Mouse (Mus musculus) myocyte (in vitro differentiated cells): ENCODE results near the gene Slc30a3. TPM values are rescaled to one million over a fixed set of nuclear protein-coding genes. Genes with fewer than 3 reads are reported as not detected.
"Not testable (repeated sequence)": the region's sequence is repeated elsewhere in the genome, so short reads cannot be mapped to it uniquely, and the experiment has no call there.

Experiments used
- H3K27me3 ChIP-seq: one replicate; pipeline ENCODE4 v1.6.1; 2011; ENCODE audit not compliant: control insufficient read depth, insufficient read depth, insufficient read length
- H3K36me3 ChIP-seq: one replicate; pipeline ENCODE4 v1.6.1; 2011; ENCODE audit not compliant: control insufficient read depth, insufficient read depth
- H3K4me2 ChIP-seq: one replicate; pipeline ENCODE4 v1.6.1; 2011; ENCODE audit warnings: low read depth, control low read depth
- H3K4me3 ChIP-seq: one replicate; pipeline ENCODE4 v1.5.1; 2011; ENCODE audit warnings: mild to moderate bottlenecking, control low read depth, moderate library complexity
- H3K79me2 ChIP-seq: one replicate; pipeline ENCODE4 v1.6.1; 2011; ENCODE audit not compliant: control insufficient read depth, insufficient read depth
- H3ac ChIP-seq: one replicate; pipeline ENCODE4 v1.6.1; 2011; ENCODE audit not compliant: control insufficient read depth, insufficient read length
- CEBPB ChIP-seq: IDR thresholded peaks from 2 replicates; pipeline ENCODE4 v1.6.1; 2011; ENCODE audit warnings: mild to moderate bottlenecking, moderate library complexity; ENCODE audit not compliant: poor library complexity, insufficient read depth, severe bottlenecking
- polyA plus RNA-seq: library from polyadenylated mRNA; unstranded; fragments of >200 nt; fragmentation: generic; extraction: Trizol; gene quantifications from one replicate; pipeline ENCODE4 v1.2.1, GENCODE M21; 2012; ENCODE audit warnings: missing spikeins

Gene Slc30a3
- polyA plus RNA-seq, 1 experiment, result 0.19 TPM

DNA sequence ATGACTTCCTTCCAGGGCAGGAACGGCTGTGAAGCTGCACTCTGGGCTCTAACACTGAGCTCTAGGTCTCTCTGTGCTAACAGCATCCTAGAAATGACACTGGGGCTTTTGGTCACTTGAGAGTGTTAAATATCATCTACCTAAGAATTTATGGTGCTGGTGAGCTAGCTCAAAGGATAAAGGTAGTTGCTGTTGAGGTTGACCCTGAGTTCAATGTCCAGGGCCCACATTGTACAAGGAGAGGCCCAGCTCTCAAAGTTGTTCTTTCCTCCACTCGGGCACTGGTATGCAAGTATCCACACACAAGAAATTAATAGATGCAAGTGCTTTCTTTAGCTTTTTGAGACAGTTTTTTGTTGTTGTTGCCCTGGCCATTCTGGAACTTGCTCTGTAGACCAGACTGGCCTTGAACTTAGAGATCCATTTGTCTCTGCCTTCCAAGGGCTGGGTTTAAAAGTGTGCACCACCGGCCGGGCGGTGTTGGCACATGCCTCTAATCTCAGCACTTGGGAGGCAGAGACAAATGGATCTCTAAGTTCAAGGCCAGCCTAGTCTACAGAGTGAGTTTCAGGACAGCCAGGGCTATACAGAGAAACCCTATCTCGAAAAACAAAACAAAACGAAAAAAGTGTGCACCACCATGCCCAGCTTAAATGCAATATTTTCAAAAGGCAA is 69.7 kb downstream of the Slc30a3 start:
- Histone ChIP-seq H3K27me3 (no peaks in the 10 kb centered on the region), H3K36me3 (peaks cover 6% of the 10 kb centered on the region)

DNA sequence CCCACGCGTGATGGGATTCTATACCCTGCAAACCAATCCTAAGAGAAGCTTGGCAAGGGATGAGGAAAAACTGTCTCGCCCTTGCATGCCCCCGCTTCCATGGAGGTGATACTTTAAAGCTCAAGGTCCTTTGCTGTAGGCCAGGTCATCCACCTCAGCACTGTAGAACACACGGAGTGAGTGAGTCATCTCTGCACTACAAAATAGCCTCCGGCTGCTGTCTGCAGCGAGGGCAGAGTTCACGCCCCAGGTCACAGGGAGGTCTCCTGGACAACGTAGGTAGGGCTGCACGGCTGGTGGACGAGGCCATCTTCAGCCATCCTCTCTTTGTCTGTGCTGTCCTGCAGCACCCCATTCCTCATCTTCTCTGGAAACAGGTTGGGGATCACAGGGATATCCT is 71.5 kb downstream of the Slc30a3 start:
- not testable (repeated sequence) for H3K36me3 ChIP-seq, H3ac ChIP-seq, H3K79me2 ChIP-seq, H3K4me3 ChIP-seq, H3K4me2 ChIP-seq, H3K27me3 ChIP-seq

More for the DNA sequence above, 69.7 kb downstream of the Slc30a3 start:
- TF ChIP-seq CEBPB, result no peak
- H3ac ChIP-seq, result no peak overlapping the region
- H3K4me3 ChIP-seq, result no peak overlapping the region
- H3K79me2 ChIP-seq, result no peaks in the 10 kb centered on the region
- no peak overlapping the region for H3K4me2 ChIP-seq

Other genes with a start within 250 kb of the Slc30a3 start
- gene Tmem214, start 240.2 kb downstream of the Slc30a3 start, polyA plus RNA-seq, result 52.8 TPM
- gene Agbl5, start 219.5 kb downstream of the Slc30a3 start, polyA plus RNA-seq, result 3.1 TPM
- gene Ost4, start 200.4 kb downstream of the Slc30a3 start, polyA plus RNA-seq, result 262 TPM
- 25.8 TPM for gene Emilin1, start 194.8 kb downstream of the Slc30a3 start, polyA plus RNA-seq
- 16.6 TPM for gene Khk, start 186.8 kb downstream of the Slc30a3 start, polyA plus RNA-seq
- gene Cgref1, start 162.6 kb downstream of the Slc30a3 start, polyA plus RNA-seq, result 26.2 TPM
- 158 TPM for gene Preb, start 147.9 kb downstream of the Slc30a3 start, polyA plus RNA-seq
- 0.62 TPM for gene Tcf23, start 139.6 kb downstream of the Slc30a3 start, polyA plus RNA-seq
- gene Atraid, start 59.9 kb downstream of the Slc30a3 start, polyA plus RNA-seq, result 143 TPM
- 11.1 TPM for gene Slc5a6, start 59.3 kb downstream of the Slc30a3 start, polyA plus RNA-seq
- 31.5 TPM for gene Cad, start 53.5 kb downstream of the Slc30a3 start, polyA plus RNA-seq
- gene Dnajc5g, start 2.0 kb downstream of the Slc30a3 start, polyA plus RNA-seq, result not detected
- 110 TPM for gene Trim54, start 8.5 kb upstream of the Slc30a3 start, polyA plus RNA-seq
- 0.78 TPM for gene Ucn, start 30.6 kb upstream of the Slc30a3 start, polyA plus RNA-seq
- 35.8 TPM for gene Mpv17, start 46.0 kb upstream of the Slc30a3 start, polyA plus RNA-seq
- 2.6 TPM for gene Gm29609, start 71.7 kb upstream of the Slc30a3 start, polyA plus RNA-seq
- 24.9 TPM for gene Gtf3c2, start 71.9 kb upstream of the Slc30a3 start, polyA plus RNA-seq
- 138 TPM for gene Snx17, start 85.0 kb upstream of the Slc30a3 start, polyA plus RNA-seq
- gene Eif2b4, start 85.2 kb upstream of the Slc30a3 start, polyA plus RNA-seq, result 60.2 TPM
- gene Zfp513, start 94.1 kb upstream of the Slc30a3 start, polyA plus RNA-seq, result 25.6 TPM
- gene Ppm1g, start 112.5 kb upstream of the Slc30a3 start, polyA plus RNA-seq, result 89.3 TPM
- gene Nrbp1, start 132.6 kb upstream of the Slc30a3 start, polyA plus RNA-seq, result 87.9 TPM
- gene Gm9970, start 133.0 kb upstream of the Slc30a3 start, polyA plus RNA-seq, result not detected
- gene Krtcap3, start 143.5 kb upstream of the Slc30a3 start, polyA plus RNA-seq, result 2.1 TPM
- 22.5 TPM for gene Ift172, start 182.9 kb upstream of the Slc30a3 start, polyA plus RNA-seq
- 4.9 TPM for gene Fndc4, start 187.8 kb upstream of the Slc30a3 start, polyA plus RNA-seq
- 0.16 TPM for gene Gckr, start 189.2 kb upstream of the Slc30a3 start, polyA plus RNA-seq